In genomic region chr13:103095491-103095890, GRCm38 (mm10) we compare ENCODE assay signal across 14 mouse cellular contexts.
DNase-seq lines count a peak whose midpoint lies in the region; ATAC-seq and TF ChIP-seq lines count a peak whose summit lies in the region.
"Had no signal": no experiment of that assay in that cellular context is flagged by ENCODE, and none has a peak within 500 bp of the region (broad histone marks: within the 10 kb centered on the region; RNA-seq: fewer than 3 reads in every experiment).

No protein-coding gene starts in this region.

- no peak overlapping the region for H3K9ac ChIP-seq in hindbrain, embryonic 14.5 days
- H3K9ac ChIP-seq: limb, embryonic 15.5 days had no signal

- H3K36me3 ChIP-seq in heart, embryonic 10.5 days = no peaks in the 10 kb centered on the region
- H3K36me3 ChIP-seq in hindbrain, embryonic 14.5 days (replicated peaks; ENCODE audit: control insufficient read depth, insufficient read depth) = no peaks in the 10 kb centered on the region
- H3K36me3 ChIP-seq: forebrain, embryonic 10.5 days; limb, embryonic 15.5 days had no signal

- peak overlapping the region; percentile 82 for H3K4me2 ChIP-seq in hindbrain, embryonic 14.5 days (replicated peaks)

- TF ChIP-seq CTCF in left cerebral cortex, adult 2 months (IDR thresholded peaks at IDR 0.05) = no peak

- no peaks in the 10 kb centered on the region for H3K27me3 ChIP-seq in heart, embryonic 10.5 days (ENCODE audit: insufficient read depth, poor library complexity, severe bottlenecking)
- H3K27me3 ChIP-seq in hindbrain, embryonic 14.5 days (ENCODE audit: control insufficient read depth, insufficient read depth, low read length) = no peaks in the 10 kb centered on the region

- 31% methylated on average over 7 of the region's 7 CpGs for WGBS in heart, embryonic 10.5 days
- WGBS in hindbrain, embryonic 14.5 days = 45% methylated on average over 7 of the region's 7 CpGs

- H3K4me3 ChIP-seq in heart, embryonic 10.5 days = peak overlapping the region; percentile 62
- peak overlapping the region; percentile 57 for H3K4me3 ChIP-seq in left cerebral cortex, adult 2 months
- peak overlapping the region; percentile 40 for H3K4me3 ChIP-seq in hindbrain, embryonic 14.5 days (replicated peaks; ENCODE audit: low read length)

- no peaks in the 10 kb centered on the region for H3K9me3 ChIP-seq in heart, embryonic 10.5 days
- no peaks in the 10 kb centered on the region for H3K9me3 ChIP-seq in hindbrain, embryonic 14.5 days (ENCODE audit: control insufficient read depth, low read length)
- H3K9me3 ChIP-seq: forebrain, embryonic 10.5 days; limb, embryonic 15.5 days had no signal

- intact Hi-C loops in left cerebral cortex, adult 2 months (cut with DNase I) = loop anchor here (5.0 kb wide), 1 partner anchor 138 kb away; no protein-coding TSS in a partner anchor
- intact Hi-C loops in left cerebral cortex, postnatal 10 days (cut with DNase I) = loop anchor here (10.0 kb wide), 1 partner anchor 191 kb away; no protein-coding TSS in a partner anchor

- H3K4me1 ChIP-seq in heart, embryonic 10.5 days = peaks cover 15% of the 10 kb centered on the region
- H3K4me1 ChIP-seq in hindbrain, embryonic 14.5 days (replicated peaks; ENCODE audit: control insufficient read depth, insufficient read depth, low read length) = peaks cover 15% of the 10 kb centered on the region; the same call in 1 of the 2 replicates

- DNase-seq in heart, embryonic 10.5 days (ENCODE audit: low spot score) = no peak
- DNase-seq in heart, adult 18-20 months = no peak
- DNase-seq in left cerebral cortex, adult 2 months (ENCODE audit: extremely low spot score in 1 of 2, low spot score in 2 of 2) = no peak
- DNase-seq in left cerebral cortex, postnatal 10 days (ENCODE audit: extremely low spot score in 1 of 2, low spot score in 2 of 2) = no peak
- DNase-seq in B cell, adult 2 months = peak; percentile 3 to 5
- no peak for DNase-seq in hindbrain, embryonic 14.5 days (ENCODE audit: low spot score)
- no peak for DNase-seq in frontal cortex, postnatal 10 days (ENCODE audit: low spot score in 2 of 2)
- DNase-seq in Muller cell, postnatal 12 days (ENCODE audit: inconsistent ontology term) = no peak
- DNase-seq: cerebellum, adult 11 months; kidney, adult 11 months; layer of hippocampus, postnatal 36 days; thymus, postnatal 36 days had no signal

- H3K27ac ChIP-seq in heart, embryonic 10.5 days = peak overlapping the region; percentile 85; the same call in 1 of the 2 replicates
- no peak overlapping the region for H3K27ac ChIP-seq in left cerebral cortex, adult 2 months
- H3K27ac ChIP-seq in hindbrain, embryonic 14.5 days = no peak overlapping the region
- H3K27ac ChIP-seq: limb, embryonic 15.5 days had no signal

- no peak for ATAC-seq in hindbrain, embryonic 14.5 days (ENCODE audit: low FRiP score)

Comparison
In these comparisons a context has a peak if more than half of its experiments do, and no peak if none do; other contexts are left out.
1. DNase-seq: peak in B cell, adult 2 months (2 of 2); none in heart, embryonic 10.5 days (single experiment), heart, adult 18-20 months (0 of 2), left cerebral cortex, adult 2 months (0 of 2), left cerebral cortex, postnatal 10 days (0 of 2), hindbrain, embryonic 14.5 days (single experiment), frontal cortex, postnatal 10 days (0 of 2) and Muller cell, postnatal 12 days (single experiment).
2. Peak in every context shown above with its lines, with median percentiles within 50 percentile points of each other: H3K4me3 ChIP-seq.